Mouse (Mus musculus) thymus, adult 2 months (tissue): ENCODE data around the gene Tecrl. TPM values are rescaled to one million over a fixed set of nuclear protein-coding genes. Genes with fewer than 3 reads are reported as not detected.

Experiments
- DNase-seq: peaks from one replicate; pipeline ENCODE4 v3.0.0; 2021
- H3K27ac ChIP-seq: fragments of 200-500 bp; 2 replicates; pipeline ENCODE4 v1.5.1; 2012; ENCODE audit warnings: low read length, control low read depth; ENCODE audit not compliant: control insufficient read depth, insufficient read depth
- H3K27me3 ChIP-seq: fragments of 200-500 bp; 2 replicates; pipeline ENCODE4 v1.6.1; 2012; ENCODE audit warnings: mild to moderate bottlenecking, low read length, moderate library complexity, mixed read lengths; ENCODE audit not compliant: control insufficient read depth, insufficient read depth
- H3K36me3 ChIP-seq: fragments of 200-500 bp; 2 replicates; pipeline ENCODE4 v1.6.1; 2012; ENCODE audit warnings: mild to moderate bottlenecking, low read length, moderate library complexity; ENCODE audit not compliant: control insufficient read depth, insufficient read depth
- H3K4me1 ChIP-seq: fragments of 200-500 bp; replicated peaks from 2 replicates; pipeline ENCODE4 v1.6.1; 2012; ENCODE audit warnings: low read length; ENCODE audit not compliant: control insufficient read depth, insufficient read depth
- H3K4me3 ChIP-seq: fragments of 200-500 bp; 2 replicates; pipeline ENCODE4 v1.5.1; 2012; ENCODE audit warnings: mild to moderate bottlenecking, low read length, control low read depth, moderate library complexity; ENCODE audit not compliant: control insufficient read depth, insufficient read depth
- CTCF ChIP-seq: fragments of 200-500 bp; IDR thresholded peaks from 2 replicates; pipeline ENCODE4 v1.5.1; 2012; ENCODE audit warnings: mild to moderate bottlenecking, control low read depth, low read length, moderate library complexity, borderline replicate concordance; ENCODE audit not compliant: control insufficient read depth, poor library complexity, insufficient read depth; ENCODE audit errors: extremely low read depth
- POLR2A ChIP-seq: fragments of 200-500 bp; IDR thresholded peaks from 2 replicates; pipeline ENCODE4 v1.6.1; 2012; ENCODE audit warnings: mild to moderate bottlenecking, low read length, control low read depth, moderate library complexity; ENCODE audit not compliant: control insufficient read depth, poor library complexity, insufficient read depth; ENCODE audit errors: extremely low read depth
- WGBS: fragments of 180-500 bp; shearing (Covaris S2); methylation state at CpG from one replicate; pipeline ENCODE4 v1.1.7; 2018; 5-methylcytosine and 5-hydroxymethylcytosine counted together
- polyA plus RNA-seq: library from polyadenylated mRNA; depleted of rRNA; stranded (reverse); fragments of >200 nt; gene quantifications from 2 replicates; pipeline ENCODE4 v1.2.3, GENCODE M21; 2012

Tecrl gene
- polyA plus RNA-seq, 1 experiment: 0.85 TPM

DNA sequence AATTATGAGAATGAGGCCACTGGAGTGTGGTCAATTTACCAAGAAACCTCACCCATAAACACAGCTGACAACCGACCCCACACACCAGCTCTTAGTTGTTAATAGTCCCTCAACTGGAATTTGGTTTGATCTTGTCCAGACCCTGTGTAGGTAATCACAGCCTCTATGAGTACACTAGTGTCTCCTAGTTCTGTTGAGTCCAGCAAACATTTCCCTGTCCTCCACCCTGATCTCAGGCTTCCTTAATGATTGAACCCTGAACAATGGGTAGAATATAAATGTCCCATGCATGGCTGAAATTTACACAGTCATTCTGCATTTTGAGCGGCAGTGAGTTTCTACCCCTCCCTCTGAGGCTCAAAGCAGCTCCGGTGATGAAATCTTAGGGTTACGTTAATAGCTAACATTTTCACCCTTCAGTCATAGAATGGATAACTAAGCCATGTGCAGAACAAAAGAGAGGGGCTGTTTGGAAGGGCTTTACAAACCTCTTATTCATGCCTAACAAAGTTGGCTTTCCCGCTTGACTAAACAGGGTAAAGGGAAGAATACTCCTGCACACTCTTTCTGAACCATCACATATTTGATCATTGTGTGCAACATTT, 116.0 kb downstream of the Tecrl start:
- DNase-seq: no peak
- no peak overlapping the region for H3K4me3 ChIP-seq
- TF ChIP-seq CTCF: no peak
- no peak for TF ChIP-seq POLR2A

More for the DNA sequence above, 116.0 kb downstream of the Tecrl start:
- Histone ChIP-seq H3K27me3 (no peaks in the 10 kb centered on the region), H3K4me1 (no peaks in the 10 kb centered on the region), H3K27ac (no peak overlapping the region), H3K36me3 (no peaks in the 10 kb centered on the region)
- 85% methylated on average over 5 of the region's 5 CpGs for WGBS
